Mouse (Mus musculus) layer of hippocampus, adult 2 months (tissue): ENCODE measurements around the gene P2ry6. TPM values are rescaled to one million over a fixed set of nuclear protein-coding genes. Genes with fewer than 3 reads are reported as not detected.
A peak's percentile ranks its signal among the peaks of the same experiment; 100 is the strongest.

Experiments used
- DNase-seq, 2 experiments: peaks; one replicate each; pipeline ENCODE4 v3.0.0; 2022; ENCODE audit warnings: low spot score in 2 of 2
- H3K27ac ChIP-seq: fragments of 200-600 bp; 2 replicates; pipeline ENCODE4 v1.8.1; 2022
- H3K4me3 ChIP-seq: fragments of 200-600 bp; 2 replicates; pipeline ENCODE4 v1.8.1; 2022; ENCODE audit warnings: mild to moderate bottlenecking
- CTCF ChIP-seq: fragments of 200-600 bp; conservative IDR thresholded peaks from 2 replicates; pipeline ENCODE4 v1.8.1; 2022; ENCODE audit warnings: antibody characterized with exemption, mild to moderate bottlenecking, moderate library complexity
- long read RNA-seq, 2 experiments: library from polyadenylated mRNA; stranded (forward); transcript quantifications; one replicate each; pipeline ENCODE4 v2.0.0; 2021; ENCODE audit warnings: borderline mapping rate in 2 of 2
- total RNA-seq, 2 experiments: library from RNA; stranded (reverse); gene quantifications; 2 replicates each; pipeline ENCODE4 v1.2.3; 2021

P2ry6 gene
- total RNA-seq, result 1 to 10 TPM; 3.0 to 3.6 TPM
- long read RNA-seq, experiment 1, partial matches to known transcripts, result 0 of 7 reads
- long read RNA-seq, experiment 1, other reads (novel, unspliced or antisense), result 3 of 7 reads
- long read RNA-seq, experiment 2, partial matches to known transcripts, result 0 of 4 reads
- long read RNA-seq, experiment 2, other reads (novel, unspliced or antisense), result 1 of 4 reads

DNA sequence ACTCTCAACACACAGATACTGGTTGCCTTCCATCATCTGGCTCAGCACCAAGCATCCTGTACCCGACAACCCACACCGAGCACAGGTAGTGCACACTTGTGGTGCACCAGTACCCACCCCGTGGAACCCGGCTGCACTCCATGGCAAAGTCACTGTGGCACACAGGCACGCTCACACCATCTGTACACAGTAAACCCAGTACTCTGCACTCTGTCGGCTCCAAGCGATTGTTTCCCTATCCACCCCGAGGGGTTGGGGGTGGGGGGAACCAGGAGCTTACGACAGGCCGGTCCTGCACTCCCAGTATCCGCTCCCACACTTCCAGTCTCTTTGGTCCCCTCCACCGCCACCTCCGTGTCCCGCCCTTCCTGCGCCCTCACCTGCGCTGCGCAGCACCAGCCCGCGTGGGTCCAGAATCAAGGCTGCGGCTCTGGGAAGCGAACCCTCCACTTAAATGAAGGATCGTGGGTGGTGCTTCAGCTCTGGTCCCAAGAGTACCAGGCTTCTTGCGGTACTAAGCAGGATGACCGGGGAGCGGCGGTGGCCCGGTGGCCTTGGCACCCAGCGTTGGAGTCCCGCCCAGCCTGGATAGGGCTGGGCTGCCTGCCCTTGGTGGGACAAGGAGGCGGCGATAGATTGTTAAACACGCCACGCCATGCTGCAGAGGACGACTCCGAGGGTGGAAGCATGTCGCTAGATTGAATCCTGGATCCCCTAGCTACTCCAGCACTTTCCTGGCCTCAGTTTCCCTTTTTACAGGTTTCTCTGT is at the start of gene P2ry6:
TSS of gene P2ry6 (minus strand) at position 515 of the 769 bp plus-strand sequence.
- Histone ChIP-seq H3K27ac (no peak within 1 kb of the TSS), H3K4me3 (peak within 1 kb of the TSS; percentile 40)
- no peak for DNase-seq
- no peak for TF ChIP-seq CTCF

DNA sequence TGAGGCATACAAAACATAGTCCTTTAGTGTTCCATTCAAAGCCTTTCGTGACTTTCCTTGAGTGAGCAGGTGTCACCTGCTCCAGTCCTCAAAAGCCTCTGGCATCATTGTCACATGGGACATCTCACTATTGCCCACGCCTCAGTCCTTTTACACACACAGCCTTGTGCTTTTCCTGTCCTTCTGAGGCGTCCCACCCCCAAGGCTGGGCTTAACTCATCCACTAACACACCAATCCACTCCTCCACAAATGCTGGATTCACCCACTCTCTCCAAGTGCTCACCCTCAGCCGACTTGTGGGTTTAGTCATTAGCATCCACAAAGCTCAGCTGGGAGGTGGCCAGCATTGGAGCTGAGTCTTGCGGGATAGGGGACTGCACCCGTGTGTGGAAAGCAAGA is 43.0 kb upstream of the P2ry6 start:
- DNase-seq, result peak in 1 of 2 experiments; percentile 17

DNA sequence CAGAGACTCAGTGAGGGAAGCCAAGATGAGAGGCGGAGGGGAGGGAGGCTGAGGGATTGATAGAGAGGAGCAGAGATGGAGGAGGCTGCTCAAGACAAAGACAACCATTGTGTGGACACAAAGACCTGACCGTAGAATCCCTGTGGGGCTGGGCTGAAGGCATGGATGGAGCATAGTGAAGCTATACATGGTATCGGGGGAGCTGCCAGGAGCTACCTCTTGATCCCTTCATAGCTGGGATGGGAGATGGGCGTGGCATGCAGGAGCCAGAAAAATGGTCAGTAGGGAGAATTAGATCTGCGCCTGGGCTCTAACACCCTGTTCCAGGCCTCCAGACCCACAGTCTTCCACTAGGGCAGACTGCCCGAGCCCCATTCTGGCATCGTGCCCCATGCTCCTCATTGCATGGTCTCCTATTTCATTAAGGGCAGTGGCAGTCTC is 42.6 kb upstream of the P2ry6 start:
- peak in 1 of 2 experiments; percentile 20 for DNase-seq
- no peak for TF ChIP-seq CTCF
- Histone ChIP-seq H3K27ac (no peak overlapping the region), H3K4me3 (no peak overlapping the region)

More for the DNA sequence above, 43.0 kb upstream of the P2ry6 start:
- H3K4me3 ChIP-seq, result no peak overlapping the region
- no peak overlapping the region for H3K27ac ChIP-seq
- TF ChIP-seq CTCF, result no peak

DNA sequence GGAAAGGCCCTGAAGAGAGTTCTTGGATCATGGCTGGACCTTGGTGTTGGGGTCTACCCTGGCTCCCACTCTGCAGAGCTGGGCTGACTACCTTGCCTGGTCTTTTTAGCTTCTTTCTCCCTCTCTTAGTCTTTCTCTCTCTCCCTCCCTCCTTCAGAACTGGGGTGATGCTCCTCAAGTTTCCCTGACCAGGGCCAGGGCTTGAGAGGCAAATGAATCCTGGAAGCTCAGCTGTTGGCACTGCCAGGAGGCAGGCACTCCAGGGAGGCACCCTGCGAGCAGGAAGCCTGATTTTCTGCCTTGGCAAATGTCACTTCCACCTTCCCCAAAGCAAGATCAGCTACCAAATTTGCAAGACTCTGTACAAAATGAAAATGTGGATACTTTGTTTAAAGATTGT is 40.5 kb upstream of the P2ry6 start:
- no peak overlapping the region for H3K4me3 ChIP-seq
- no peak for TF ChIP-seq CTCF
- no peak for DNase-seq
- H3K27ac ChIP-seq, result no peak overlapping the region

DNA sequence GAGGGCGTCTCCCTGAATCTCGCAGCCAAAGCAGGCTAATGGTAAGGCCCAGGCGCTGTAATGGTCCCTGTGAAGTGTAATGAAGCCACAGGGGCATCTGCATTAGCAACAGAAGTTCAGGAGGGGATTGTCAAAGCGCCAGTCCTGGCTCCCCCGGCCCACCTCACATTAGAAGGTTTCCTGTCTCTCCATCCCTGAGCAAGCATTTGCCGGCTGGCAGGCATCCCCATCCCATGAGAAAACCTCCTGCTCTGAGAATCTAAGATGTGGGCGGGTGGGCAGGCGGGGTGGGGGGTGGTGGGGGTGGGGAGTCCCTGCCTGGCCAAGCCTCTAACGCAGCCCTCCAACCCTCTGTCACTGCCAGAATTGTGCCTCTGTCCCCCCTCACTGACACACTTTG is 39.6 kb upstream of the P2ry6 start:
- Histone ChIP-seq H3K4me3 (no peak overlapping the region), H3K27ac (no peak overlapping the region)
- DNase-seq, result no peak
- no peak for TF ChIP-seq CTCF

DNA sequence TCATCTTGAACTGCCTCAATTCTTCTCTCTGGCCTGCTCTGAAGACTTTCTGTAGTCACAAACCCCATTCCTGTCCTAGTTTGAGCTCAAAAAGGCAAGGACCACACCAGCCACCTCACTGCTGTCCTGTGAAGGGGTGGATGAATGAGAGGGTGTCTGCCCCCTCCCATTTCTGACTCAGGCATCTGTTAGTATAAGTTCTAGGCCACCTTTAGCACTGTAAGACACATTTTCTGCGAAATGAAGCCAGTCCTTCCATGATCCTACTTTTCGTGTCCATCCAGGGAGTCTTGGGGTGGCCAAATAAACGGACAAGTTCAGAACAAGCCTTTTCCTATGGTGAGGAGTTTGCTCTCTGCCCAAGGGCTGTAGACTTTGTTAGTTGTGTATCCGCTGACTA is 38.1 kb upstream of the P2ry6 start, which contains the start of gene P2ry2:
TSS of gene P2ry2 (minus strand) at position 326 of the 400 bp plus-strand sequence.
- Histone ChIP-seq H3K27ac (no peak within 1 kb of the TSS), H3K4me3 (peak within 1 kb of the TSS; percentile 64)
- DNase-seq, result no peak
- no peak for TF ChIP-seq CTCF

DNA sequence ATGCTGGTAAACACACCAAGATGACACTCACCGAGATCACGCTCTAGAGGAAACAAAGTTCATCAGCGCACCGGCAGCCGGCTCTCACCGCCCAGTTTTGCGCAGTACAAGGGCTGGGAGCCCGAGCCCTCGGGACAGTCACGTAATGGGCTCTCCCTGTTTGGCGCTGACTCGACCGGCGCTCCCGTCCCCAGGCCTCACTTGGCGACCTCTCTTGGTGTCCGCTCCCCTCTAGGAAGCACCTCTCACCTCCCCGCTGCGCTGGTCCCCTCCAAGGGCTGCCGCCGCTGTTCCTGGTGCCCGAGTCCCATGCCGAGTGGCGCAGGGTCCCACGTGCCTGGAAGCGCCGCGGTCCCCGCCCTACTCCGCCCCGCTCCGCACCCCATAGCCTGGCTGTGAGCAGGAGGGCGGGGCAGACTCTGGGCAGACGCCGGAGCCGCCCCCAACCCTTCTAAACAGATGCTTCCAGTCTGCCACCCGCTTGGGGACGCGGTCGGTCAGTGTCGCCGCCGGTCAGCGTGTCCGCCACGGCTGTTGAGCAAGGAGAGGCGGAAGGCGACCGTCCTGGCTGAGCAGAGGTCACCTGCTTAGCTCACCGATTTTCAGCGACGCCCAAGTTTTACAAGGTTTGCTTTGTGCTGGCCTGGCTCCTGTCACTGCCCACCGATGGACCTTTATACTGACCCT is 37.4 kb upstream of the P2ry6 start:
- peak in 1 of 2 experiments; percentile 19 for DNase-seq
- no peak for TF ChIP-seq CTCF
- Histone ChIP-seq H3K4me3 (peak overlapping the region; percentile 64), H3K27ac (no peak overlapping the region)

DNA sequence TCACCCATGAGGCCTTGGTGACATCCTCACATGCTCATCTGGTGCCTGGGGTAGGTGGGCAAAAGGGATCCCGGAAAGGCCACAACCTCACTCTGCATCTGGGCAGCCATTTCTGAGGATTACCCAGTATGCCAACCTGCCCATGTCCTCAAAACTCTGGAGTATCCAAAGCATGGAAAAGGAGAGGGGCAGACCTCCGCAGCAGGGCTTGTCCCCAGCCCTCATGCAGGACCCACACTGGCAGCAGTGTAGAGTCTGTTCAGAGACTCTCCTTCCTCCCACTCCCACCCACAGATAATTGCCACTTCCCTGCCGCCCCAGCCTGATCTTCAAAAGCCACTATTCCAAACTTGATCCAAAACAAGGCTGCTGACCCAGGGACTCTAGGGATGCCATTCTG is 36.3 kb upstream of the P2ry6 start:
- no peak for DNase-seq
- Histone ChIP-seq H3K4me3 (no peak overlapping the region), H3K27ac (no peak overlapping the region)
- TF ChIP-seq CTCF, result no peak

DNA sequence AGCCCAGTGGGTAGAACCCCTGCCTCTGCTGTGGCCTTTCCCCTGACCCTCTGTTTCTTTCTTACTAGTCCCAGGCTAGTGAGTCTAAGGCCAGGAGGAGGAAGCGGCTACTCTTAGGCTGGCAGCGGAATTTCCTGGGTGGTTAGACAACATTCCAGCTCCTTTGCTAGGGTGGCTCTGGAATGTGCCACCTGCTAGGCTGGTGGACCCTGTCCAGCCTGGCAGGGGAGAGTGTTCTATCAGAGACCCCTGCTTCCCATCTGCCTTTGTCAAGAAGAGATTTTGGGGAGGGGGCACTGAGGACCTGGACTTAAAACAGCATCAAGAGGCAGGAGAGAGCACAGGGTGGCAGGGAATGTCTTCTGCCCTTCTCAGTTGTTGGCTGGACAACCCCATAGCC is 31.8 kb upstream of the P2ry6 start:
- Histone ChIP-seq H3K27ac (no peak overlapping the region), H3K4me3 (no peak overlapping the region)
- no peak for TF ChIP-seq CTCF
- DNase-seq, result no peak

DNA sequence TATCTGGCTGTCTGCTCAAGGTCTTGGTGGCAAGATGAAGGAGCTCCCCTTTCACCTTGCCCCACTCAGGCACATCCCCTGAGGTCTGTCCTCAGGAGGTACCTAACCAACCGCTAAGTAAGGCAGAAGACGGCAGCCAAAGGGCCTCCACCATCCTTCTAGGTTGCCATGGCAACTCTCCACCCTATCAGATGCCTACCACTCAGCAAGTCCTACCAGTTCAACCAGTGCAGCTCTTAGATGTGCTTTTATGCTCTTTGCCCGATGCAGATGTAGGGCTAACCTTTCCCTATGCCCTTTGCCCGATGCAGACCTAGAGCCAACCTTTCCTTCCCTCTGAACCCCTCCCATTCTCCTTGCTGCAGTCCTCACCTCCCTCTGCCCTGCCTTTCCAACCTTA is 30.7 kb upstream of the P2ry6 start:
- H3K27ac ChIP-seq, result no peak overlapping the region
- no peak overlapping the region for H3K4me3 ChIP-seq
- DNase-seq, result no peak
- TF ChIP-seq CTCF, result no peak

DNA sequence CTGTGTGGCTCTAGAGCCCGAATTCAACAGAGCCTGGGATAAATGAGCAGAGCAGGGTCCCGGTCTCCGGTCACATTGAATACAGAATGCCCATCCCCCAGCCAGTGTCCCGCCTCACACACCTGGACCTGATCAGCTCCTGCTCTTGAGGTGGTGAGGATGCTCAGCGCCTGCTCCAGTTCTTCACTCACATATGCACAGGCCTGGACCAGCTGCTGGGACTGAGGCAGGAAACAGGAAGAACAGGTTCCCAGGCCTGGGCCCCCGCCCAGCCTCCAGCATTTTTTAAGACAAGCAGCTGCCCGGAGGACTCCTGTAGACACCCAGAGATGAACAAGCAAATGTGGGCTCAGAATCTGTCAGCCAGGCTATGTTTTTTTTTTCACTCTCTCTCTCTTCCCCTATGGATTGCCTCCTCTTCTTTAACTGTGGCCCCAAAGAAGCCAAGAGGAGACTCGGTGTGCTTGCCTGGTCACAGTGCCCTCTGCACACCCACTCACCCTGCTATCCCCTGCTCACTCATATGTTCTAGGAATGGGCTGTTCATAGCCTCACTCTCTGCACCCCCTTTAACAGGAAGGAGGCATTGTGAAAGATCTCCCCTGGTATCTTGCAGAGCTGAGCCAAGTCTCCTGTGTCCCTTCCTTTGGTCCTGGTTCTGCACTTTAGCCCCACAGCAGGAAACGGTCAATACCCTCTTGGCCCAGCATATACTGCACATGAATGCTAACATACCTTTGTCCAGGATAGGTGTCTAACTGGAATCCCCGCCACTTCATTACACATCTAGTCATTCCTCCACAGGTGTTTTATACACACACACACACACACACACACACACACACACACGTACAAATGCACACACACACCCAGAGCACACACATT is 29.2 kb upstream of the P2ry6 start:
- no peak for TF ChIP-seq CTCF
- no peak for DNase-seq
- no peak overlapping the region for H3K27ac ChIP-seq
- no peak overlapping the region for H3K4me3 ChIP-seq

DNA sequence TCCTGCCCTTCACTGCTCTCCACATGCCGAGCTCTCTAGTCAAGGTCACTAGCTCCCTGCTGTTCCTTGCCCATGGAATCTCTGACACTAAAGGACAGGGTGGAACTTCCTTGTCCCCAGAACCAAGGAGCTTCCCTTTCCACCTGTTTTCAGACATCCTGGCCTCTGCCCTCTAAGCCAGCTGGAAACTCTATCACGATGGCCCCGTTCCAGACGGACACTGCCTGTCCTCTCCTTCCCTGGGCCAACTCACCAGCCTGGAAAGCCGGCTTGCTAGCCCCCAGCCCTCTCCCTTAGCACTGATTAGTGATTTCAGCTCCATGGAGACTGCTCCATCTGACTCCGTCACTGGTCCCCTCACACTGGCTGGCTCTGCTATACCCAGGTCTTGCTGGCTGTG is 27.8 kb upstream of the P2ry6 start:
- Histone ChIP-seq H3K27ac (no peak overlapping the region), H3K4me3 (no peak overlapping the region)
- no peak for DNase-seq
- TF ChIP-seq CTCF, result no peak
